ENCODE assay signal across 28 mouse cellular contexts in the genomic region with DNA sequence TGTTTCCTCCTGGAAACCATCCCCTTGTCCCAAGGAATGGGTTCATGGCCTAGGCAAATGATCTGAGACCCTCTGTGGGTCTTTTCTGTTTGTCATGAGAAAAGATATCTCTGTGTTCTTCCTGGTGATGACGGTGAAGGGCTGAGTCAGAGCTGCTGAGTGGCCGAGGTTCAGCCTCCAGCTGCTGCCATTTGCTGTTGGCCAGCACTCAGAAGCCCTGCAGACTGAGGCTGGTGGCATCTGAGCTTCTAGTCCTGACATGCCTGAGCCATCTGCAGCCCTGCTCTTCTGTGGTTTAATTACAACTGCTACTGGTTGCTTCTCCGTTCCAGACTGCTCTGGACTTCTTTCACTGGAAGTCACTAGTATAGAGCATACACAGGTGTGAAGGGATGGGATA. TPM values are rescaled to one million over a fixed set of nuclear protein-coding genes. Genes with fewer than 3 reads are reported as not detected.
"Had no signal": no experiment of that assay in that cellular context is flagged by ENCODE, and none has a peak within 500 bp of the region (broad histone marks: within the 10 kb centered on the region; RNA-seq: fewer than 3 reads in every experiment).

No protein-coding gene starts in this region.

- H3K4me2 ChIP-seq: limb, embryonic 12.5 days; limb, embryonic 15.5 days; liver, embryonic 11.5 days; midbrain, embryonic 11.5 days; stomach, embryonic 15.5 days had no signal

- H3K4me3 ChIP-seq: limb, embryonic 12.5 days; limb, embryonic 15.5 days; stomach, embryonic 15.5 days had no signal

- H3K9me3 ChIP-seq: limb, embryonic 15.5 days; stomach, embryonic 15.5 days had no signal

- DNase-seq: kidney, adult 18-20 months; kidney, adult 9 months; kidney, postnatal 36 days; layer of hippocampus, postnatal 36 days; left cerebral cortex, postnatal 4 days; liver, postnatal 0 days; midbrain, embryonic 14.5 days; thymus, postnatal 25 days had no signal

- H3K36me3 ChIP-seq: limb, embryonic 12.5 days; limb, embryonic 15.5 days; stomach, embryonic 15.5 days had no signal

- H3K27me3 ChIP-seq: limb, embryonic 12.5 days; limb, embryonic 15.5 days; stomach, embryonic 15.5 days had no signal

- ATAC-seq: inflammation-experienced regulatory T-cells, adult 6 months; intestine, embryonic 16.5 days; liver, postnatal 0 days had no signal

- H3K9ac ChIP-seq: limb, embryonic 12.5 days; limb, embryonic 15.5 days; liver, embryonic 14.5 days; liver, postnatal 0 days; stomach, embryonic 15.5 days had no signal

- H3K27ac ChIP-seq: kidney, postnatal 0 days; limb, embryonic 12.5 days; limb, embryonic 15.5 days; liver, embryonic 14.5 days; macrophage; stomach, embryonic 15.5 days had no signal

RNA-seq across cellular contexts. Expression of gene Hmgb4, which starts 4.6 kb away (rescaled TPM):
- total RNA-seq: layer of hippocampus, adult 8-10 months; layer of hippocampus, postnatal 10 days; left cerebral cortex, adult 8-10 months; left cerebral cortex, postnatal 4 days; megakaryocyte-erythroid progenitor cell, adult 5-6 weeks; midbrain, postnatal 0 days had no signal
- polyA plus RNA-seq: inflammation-experienced regulatory T-cells, adult 6 months; intestine, embryonic 16.5 days; kidney, postnatal 0 days; limb, embryonic 12.5 days; limb, embryonic 15.5 days; liver, embryonic 11.5 days; liver, embryonic 14.5 days; liver, postnatal 0 days; macrophage; midbrain, embryonic 11.5 days; midbrain, embryonic 14.5 days; midbrain, postnatal 0 days; neural tube, embryonic 11.5 days; neural tube, embryonic 14.5 days; small intestine, adult 2 months; spleen, adult 2 months; stomach, embryonic 15.5 days; thymus, postnatal 0 days had no signal
